Mouse (Mus musculus): ENCODE data around the gene Amacr.
"Not testable (repeated sequence)": the region's sequence is repeated elsewhere in the genome, so short reads cannot be mapped to it uniquely, and the experiment has no call there.

Amacr gene

DNA sequence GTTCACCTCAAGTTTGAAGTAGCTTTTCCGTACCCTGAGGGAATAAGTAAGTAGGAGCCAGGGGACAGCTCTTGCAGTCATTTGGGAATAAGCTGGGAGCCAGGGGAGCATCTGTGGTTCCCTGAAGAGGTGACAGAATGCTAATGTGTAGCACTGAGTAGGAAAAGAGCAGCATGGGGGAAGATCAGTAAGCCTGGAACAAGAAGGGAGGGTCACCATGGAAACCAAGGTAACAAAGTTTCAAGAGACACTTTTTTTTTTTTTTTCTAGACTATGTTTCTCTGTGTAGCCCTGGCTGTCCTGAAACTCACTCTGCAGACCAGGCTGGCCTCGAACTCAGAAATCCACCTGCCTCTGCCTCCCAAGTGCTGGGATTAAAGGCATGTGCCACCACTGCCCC is 4.9 kb downstream of the Amacr start:
- DNase-seq (ENCODE audit: low spot score in 2 of 2) = not testable (repeated sequence)

DNA sequence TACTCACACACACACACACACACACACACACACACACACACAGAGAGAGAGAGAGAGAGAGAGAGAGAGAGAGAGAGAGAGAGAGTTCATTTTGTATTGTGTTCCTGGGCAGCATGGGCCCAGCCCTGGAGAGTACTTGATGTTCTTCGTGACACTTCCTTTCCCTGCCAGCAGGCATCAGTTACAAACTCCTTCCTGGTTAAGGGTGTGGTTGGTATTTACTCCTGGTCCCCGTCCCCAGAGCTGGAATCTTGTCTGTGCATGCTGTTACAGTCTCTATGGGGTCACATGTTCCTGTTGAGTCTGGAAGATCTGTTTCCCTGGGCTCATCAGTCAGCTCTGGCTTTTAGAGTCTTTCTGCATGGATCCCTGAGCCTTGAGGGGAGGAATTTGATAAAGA is 8.9 kb downstream of the Amacr start:
- DNase-seq (ENCODE audit: low spot score in 2 of 2) = no peak

DNA sequence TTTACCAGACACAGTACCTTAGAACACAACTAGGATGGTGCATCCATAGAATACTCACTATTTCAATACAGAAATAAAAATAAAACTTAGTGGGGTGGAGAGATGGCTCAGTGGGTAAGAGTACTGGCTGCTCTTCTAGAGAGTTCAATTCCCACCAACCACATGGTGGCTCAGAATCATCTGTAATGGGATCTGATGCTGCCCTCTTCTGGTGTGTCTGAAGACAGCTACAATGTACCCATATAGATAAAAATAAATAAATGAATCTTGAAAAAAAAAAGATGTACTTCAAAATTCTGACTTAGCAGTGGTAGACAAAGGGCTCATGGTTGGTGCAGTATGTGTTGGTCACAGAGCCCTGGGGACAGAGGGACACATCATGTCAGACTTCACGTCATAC is 10.0 kb downstream of the Amacr start:
- no peak for DNase-seq (ENCODE audit: low spot score in 2 of 2)

DNA sequence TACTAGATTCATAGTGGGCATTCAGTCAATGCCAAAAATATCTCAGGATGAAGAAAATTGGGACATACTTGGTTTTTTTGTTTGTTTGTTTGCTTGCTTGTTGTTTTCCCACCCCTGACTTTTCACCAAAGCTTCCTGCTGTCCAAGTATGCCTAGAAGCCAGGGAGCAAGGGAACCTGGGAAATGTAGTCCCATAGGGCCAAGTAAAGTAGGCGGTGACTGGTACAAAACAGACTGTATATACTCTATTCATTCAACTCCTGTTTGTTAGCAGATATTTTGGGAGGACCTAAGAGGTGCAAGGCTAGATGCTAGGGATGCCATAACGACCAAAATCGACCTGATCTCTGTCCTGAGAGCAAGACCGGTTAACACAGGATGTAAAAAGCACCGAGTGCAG is 18.3 kb downstream of the Amacr start:
- DNase-seq (ENCODE audit: low spot score in 2 of 2) = no peak

DNA sequence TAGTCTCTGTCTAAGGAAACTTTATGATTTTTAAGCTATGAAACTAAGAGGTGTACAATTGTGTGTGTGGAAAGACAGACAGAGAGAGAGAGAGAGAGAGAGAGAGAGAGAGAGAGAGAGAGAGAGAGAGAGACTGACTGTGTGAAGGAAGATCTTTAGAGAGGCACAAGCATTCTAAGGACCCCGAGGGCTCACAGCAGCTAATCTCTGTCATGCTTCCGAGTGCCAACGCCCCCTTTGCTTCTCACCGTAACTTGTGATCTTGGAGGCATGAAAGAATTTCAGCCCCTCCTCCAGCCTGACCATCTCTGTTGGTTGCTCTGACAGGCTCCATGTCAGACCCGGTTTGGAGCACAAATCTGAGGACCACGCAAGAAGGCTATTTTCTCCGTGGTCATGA is 18.9 kb downstream of the Amacr start, which contains the start of gene Slc45a2:
Slc45a2 (plus strand) TSS at position 301 of the 400 bp plus-strand sequence.
- no peak for DNase-seq (ENCODE audit: low spot score in 2 of 2)

DNA sequence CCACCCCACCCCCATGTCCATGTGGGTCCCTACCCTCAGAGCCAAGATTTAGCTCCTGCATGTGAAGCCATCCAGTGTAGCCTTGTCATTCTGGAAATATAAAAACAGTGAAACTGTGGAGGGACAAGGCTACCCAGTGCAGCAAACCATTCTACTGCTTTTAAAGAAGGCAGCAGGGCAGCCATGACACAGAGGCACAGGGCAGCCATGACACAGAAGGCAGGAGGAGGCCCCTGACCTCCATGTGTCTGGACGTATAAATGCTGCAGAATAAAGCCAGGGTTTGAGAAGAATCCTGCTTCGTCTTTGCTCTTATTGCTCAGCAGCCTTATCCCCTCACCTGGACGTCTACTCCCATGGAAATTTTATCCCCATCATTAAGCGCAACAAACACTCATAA is 22.2 kb downstream of the Amacr start:
- no peak for DNase-seq (ENCODE audit: low spot score in 2 of 2)

DNA sequence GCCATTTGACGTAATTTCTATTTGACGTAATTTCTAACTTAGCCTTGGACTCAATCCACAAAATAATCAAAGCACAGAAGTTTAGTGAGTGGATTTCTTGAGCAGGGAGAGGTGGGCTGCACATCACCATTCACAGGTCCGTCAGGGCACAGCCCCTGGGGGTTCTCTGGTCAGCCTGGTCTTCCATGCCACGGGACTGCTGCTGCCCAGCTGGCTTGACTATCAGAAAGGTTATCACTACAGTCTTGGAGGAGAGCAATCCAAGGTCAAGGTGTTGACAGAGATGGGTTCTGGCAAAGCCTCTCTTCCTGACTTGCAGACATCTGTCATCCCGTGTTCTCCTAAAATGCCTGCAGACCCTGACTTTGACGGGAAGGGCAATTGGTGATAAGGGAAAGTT is 23.1 kb downstream of the Amacr start:
- DNase-seq (ENCODE audit: low spot score in 2 of 2) = no peak

DNA sequence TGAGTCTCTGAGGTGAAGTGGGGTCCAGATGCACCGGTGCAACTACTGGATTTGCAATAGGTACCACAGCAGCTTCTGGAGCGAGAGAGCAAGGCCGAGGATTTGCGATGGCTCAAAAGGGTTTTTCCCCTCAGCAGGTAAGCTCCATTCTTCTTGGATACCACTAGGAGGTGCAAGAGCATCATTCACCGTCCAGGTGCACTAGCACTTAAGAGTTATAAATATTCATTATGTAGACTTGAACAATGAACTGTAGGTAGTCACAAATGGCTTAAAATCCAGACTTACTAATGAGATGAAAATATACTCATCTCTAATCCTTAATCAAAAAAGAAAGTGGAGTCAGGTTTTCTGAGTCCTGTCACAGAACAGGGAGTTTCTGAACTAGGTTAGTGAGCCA is 27.2 kb downstream of the Amacr start:
- no peak for DNase-seq (ENCODE audit: low spot score in 2 of 2)

DNA sequence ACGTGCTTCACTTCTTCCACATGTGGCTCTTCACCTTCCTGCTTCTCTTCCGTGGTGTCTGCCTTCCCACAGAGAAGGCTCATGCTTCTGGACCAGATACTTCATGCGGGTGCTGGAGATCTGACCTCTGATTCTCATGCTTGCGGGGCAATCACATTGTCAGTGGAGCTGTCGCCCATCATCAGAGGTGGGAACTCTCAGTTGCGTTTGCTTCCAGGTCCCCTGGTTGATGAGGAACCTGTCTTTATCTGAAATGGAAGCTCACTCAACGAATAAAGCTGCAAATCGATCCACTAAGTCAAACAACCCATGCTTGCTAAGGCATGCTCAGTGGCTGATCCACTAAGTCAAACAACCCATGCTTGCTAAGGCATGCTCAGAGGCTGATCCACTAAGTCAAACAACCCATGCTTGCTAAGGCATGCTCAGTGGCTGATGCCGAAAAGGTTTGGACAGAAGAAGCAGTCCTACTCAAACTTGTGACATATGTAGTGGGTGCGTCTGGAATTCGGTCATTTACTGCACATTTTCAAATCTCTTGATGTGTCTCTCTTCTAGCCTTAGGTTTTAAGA is 29.5 kb downstream of the Amacr start:
- DNase-seq (ENCODE audit: low spot score in 2 of 2) = no peak

DNA sequence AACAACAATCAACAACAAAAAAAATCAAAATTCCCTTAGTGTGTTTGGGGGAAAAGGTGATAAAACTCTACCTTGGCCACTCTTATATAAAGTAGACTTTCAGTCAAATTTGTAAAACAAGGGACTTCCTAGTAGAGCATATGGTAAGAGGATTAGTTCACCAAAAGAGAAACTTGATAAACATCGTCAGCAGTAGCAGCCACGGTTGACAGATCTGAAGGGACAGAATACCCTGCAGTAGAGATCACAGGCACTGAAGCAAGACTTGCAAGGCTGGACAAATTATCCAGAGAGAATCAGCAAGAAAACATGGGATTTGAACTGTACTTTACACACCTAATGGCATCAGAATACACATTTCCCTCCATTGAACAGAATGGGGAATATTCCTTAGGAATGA is 33.4 kb downstream of the Amacr start:
- no peak for DNase-seq (ENCODE audit: low spot score in 2 of 2)

DNA sequence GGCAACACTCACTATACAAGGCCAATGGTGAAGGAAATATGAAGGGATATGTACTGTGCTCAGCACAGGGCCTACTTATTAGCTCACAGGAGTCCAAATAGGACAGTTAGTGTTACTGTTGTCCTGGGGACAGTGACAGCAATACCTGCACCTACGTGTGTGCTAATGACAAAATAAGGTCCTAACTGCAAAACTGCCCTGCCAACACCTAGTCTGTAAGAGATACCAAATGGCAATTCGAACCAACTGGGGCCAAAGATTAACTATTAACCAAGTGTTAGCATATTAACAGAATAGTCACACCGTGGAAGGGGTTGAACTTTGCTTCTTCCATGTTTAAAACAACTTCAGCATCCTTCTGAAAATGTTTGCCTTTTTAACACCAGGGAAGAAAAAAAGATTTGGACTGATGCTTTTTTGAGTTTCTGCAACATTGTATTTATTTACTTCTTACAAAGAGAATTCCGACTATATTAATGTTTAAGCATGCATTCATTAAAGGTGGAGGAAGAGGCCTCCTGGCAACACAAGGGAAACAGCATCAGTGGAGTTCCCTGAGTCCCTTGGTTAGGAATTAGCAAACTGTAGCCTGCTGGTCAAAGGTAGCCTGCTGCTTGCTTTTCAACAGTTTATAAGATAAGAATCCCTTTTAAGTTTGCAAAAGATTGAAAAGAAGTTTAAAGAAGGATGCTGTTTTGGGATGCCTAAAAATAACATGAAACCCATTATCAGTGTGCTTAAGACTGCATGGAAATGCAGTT is 45.4 kb downstream of the Amacr start:
- DNase-seq (ENCODE audit: low spot score in 2 of 2) = no peak

DNA sequence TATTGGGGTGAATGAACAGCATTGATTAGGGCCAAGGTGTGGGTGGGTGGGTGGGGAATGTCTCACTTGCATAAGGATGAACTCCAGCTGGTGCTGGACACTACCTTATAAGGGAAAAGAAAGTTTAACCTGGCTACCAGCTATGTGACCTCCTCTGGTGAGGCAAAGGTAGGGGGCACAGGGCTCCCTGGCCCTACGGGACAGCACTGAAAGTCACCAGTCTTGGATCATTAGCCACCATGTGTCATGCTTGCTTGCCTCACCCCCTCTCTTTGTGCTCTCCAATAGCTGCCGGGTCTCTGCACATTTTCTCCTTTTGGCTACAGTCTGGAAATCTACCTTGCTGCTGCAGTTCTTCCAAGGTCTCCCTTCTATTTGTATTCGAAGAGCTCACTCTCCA is 48.6 kb downstream of the Amacr start:
- no peak for DNase-seq (ENCODE audit: low spot score in 2 of 2)

DNA sequence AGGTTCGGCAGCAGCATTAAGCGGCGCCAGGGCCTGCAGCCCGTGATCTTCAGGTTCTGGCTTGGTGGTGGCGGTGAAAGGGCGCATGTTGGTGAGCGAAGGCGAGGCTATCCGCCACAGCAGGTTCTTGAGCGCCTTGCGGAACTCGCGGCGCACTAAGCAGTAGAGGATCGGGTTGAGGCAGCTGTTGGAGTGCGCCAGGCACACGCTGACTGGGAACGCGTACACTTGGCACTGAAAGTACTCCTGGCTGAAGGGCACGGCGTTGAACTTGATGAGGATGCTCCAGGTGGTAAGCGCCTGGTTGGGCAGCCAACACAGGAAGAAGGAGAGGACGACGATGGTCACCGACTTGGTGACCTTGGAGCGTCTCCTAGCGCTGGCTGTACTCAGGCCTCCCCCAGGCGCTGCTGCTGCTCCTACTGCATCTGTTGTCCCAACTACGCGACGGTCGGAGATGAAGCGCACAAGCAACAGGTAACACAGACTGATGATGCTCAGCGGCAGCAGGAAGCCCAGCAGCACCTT is 54.5 kb downstream of the Amacr start:
- no peak for DNase-seq (ENCODE audit: low spot score in 2 of 2)

DNA sequence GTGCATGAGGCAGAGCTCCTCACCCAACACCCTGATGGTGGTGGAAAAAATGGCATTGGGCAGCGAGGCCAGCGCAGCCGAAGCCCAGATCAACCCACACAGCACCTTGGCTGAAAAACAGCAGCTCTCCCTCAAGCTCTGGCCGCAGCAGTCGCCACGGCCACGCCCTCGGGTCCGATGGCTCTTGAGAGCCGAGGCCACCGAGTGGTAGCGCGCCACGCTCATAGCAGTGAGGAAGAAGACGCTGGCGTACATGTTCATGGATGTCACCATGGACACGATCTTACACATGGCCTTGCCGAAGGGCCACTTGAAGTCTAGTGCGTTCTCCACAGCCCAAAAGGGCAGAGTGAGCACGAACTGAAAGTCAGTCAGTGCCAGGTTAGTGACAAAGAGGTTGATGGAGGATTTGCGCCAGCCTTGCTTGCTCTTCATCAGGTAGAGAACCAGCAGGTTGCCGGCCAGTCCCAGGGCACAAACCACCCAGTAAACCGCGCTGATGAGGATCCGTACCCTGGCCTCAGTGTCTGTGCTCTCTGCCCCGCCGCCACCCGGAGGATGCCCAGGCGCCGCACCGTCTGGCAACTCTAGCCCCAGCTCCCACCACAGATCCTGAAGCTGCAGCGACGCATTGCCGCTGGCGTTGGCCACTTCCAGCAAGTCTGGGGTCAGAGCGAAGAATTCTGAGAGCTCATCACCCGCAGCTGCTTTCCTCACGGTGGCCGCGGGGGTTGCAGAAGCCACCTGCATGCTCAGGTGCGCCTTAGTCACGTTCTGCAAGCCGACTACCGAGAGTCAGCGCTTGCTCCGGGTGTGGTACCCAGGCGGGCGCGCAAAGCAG is 55.2 kb downstream of the Amacr start:
- DNase-seq (ENCODE audit: low spot score in 2 of 2) = no peak

DNA sequence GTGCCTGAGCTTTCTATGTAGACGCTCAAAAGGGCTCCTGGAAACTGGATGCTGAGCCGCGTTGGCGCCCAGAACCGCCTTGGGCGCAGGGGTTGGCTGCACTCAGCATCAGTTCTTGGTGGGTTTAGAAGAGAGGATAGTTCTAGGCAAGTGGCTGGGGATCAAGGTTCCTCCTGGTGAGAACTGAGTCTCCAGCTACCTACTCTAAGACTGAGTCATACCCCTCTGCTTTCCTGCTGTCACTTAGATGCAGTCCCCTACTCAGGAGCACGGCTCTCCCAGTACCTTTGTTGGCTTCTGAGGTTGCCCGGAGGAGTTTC is 55.8 kb downstream of the Amacr start:
- peak in 1 of 2 experiments; percentile 18 for DNase-seq (ENCODE audit: low spot score in 2 of 2)

DNA sequence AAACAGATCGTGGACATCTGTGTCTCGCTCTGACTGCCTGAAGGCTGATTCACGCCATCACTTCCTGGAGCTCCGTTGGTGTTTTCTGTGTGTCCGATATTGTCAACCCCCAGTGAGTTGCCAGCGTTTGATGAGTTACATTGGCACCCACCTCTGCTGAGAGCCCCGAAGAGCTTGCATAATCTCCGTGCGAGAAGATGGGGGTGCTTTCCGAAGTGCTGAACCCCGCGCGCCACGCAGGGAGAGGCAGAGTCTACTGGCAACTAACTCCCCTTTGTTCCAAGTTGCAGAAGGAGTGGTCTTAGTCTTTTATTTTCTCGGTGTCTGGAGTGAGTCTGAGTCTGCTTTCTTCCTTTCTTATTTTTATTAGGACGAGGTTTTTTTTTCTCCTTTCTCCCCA is 56.2 kb downstream of the Amacr start, which contains the start of gene Rxfp3:
Rxfp3 (minus strand) TSS at position 281 of the 400 bp plus-strand sequence.
- DNase-seq (ENCODE audit: low spot score in 2 of 2) = no peak

DNA sequence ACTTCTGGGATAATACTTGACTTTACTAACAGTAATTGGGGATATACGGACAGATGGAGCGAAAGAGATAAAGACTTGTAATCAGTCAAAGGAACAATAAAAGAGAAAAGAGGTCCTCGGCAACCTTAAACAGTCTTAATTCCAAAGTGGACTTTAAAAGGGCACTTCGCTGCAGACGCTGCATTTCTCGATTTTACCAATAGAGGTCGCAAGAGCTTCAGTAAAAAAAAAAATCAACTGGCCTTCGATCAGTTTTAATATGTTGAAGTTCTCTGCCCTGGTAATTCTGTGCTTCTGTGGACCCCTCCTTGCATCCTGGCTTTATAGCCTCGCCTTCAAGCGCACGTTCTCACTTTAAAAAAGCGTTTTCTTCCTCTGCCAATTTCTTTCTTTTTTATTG is 56.9 kb downstream of the Amacr start:
- DNase-seq (ENCODE audit: low spot score in 2 of 2) = peak in 1 of 2 experiments; percentile 24

DNA sequence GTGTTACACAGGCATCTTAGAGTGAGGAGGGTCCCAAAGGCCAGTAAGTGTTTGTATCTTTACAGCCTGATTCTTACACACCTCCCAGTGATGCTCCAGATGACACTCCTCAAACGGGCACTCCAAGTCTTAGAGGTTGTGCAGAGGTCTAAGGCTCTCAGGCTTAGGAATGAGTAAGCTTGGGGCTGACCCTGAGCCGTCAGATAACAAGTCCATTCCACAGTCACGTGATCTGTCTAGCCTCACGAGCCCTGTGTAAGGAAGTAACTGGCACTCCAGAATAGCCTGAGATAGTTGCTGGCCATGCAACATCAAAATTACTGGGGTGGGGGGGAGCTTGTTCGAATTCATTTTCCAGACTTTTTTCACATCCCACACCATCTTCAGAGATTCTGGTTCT is 58.5 kb downstream of the Amacr start:
- DNase-seq (ENCODE audit: low spot score in 2 of 2) = no peak

DNA sequence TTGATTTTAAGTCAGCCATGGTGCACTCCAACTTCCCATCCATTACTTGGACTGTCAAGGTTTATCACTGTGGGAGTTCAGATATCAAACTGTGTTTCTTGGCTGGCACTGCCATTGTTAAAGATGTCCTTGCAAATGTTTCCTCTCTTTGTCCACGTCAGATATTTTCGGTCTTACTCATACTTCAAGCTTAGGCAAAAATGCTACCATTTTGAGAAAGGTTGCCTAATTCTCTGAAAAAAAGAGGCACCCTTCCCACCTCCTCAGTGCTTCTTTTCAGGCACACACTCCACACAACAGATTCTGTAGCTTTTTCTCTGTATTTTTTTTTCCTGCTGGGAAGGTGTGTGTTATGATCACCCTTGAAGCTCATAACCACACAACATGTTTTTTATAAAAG is 59.7 kb downstream of the Amacr start:
- DNase-seq (ENCODE audit: low spot score in 2 of 2) = no peak

DNA sequence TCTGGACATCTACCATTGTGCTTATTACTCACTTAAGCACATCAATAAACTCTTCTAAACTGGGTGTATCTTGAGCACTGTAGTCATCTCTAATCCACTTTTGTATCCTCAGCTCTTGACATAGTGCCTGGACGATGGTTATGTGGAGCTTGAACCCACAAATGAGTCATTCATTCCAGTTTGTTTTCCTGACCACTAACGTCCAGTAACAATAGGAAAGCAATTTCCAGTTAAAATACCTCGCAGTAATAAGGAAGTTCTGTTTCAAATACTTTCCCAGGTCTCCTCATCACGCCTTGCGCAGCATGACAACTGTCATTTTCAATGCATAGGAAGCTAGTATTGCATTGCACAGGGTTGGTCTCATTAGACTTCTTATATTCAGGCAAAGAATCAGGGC is 61.3 kb downstream of the Amacr start:
- DNase-seq (ENCODE audit: low spot score in 2 of 2) = no peak

All from frontal cortex, postnatal 10 days (tissue).